Mouse (Mus musculus) c-Kit-positive CD71-positive TER-119-positive erythroid progenitor cells, embryonic 14.5 days (primary cell): Measurements from ENCODE around the gene Epha8.
A peak's percentile ranks its signal among the peaks of the same experiment; 100 is the strongest.

Experiments used
- DNase-seq: peaks from one replicate; pipeline ENCODE4 v3.0.0-alpha.2; 2013; ENCODE audit warnings: low spot score

Epha8 gene

GRCm38 (mm10) chr4:136907033-136907432, 49.6 kb downstream of the Epha8 start:
- DNase-seq: peak; percentile 56

DNA sequence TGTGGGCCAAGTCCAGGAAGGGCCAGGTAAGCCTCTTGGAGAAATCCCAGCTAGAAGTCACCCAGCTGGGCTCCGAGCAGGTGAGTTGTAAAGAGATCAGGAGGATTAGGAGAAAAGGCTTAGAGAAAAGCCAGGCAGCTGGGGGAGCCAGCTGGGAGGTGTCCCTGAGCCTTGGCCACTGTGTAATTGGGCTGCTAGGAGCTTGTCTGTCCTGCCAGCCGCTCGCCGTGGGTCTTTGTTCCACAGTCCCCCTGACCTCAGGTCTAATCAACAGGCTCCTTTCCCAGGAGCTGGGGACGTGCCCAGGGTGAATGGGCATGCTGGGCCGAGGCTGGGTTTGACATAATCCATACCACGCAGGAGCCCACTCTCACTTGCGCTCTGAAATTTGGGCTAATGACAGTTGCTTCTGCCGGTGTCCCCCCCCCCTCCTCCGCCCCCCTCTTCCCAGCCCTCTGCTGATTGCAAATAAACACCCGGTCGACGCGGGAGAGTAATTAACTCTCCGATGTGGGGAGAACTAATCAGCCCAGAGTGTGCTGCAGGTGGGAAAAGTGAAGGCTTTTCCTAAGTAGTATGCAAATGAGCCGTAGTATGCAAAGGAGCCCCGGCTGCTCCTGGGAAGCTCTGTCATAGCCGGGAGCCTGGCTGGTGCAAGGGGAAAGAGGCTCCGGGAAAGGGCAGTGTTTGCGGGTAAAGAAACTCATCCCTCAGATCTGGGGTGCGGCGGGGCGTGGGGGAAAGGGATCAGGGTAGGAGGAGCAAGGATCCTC, 51.7 kb downstream of the Epha8 start:
- no peak for DNase-seq

- DNase-seq: no peak
Measured at GRCm38 (mm10) chr4:136899154-136899553, 57.5 kb downstream of the Epha8 start.

DNA sequence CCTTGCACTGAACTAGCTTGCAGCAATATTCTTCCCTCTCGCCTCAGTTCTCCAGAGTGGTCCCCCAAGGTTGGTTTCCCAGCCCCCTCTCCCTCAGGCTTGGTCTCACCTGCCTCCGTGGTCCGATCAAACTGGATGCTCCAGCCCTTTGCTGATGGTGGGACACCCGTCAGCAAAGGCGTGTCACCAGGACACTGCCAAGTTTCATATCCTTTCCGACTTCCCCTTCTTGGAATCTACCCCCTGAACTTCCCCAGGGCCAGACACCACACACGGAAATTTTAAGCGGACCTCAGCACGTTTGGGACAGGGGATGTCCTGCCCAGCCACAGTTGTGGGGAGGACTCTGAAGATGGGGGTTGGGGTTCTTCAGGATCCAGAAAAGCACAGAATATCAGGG, 58.0 kb downstream of the Epha8 start, which contains the start of gene C1qa:
C1qa (minus strand) TSS at position 167 of the 400 bp plus-strand sequence.
- no peak for DNase-seq

GRCm38 (mm10) chr4:136898084-136898598, 58.5 kb downstream of the Epha8 start:
- DNase-seq: no peak

GRCm38 (mm10) chr4:136896461-136896860, 60.2 kb downstream of the Epha8 start:
- DNase-seq: no peak

DNA sequence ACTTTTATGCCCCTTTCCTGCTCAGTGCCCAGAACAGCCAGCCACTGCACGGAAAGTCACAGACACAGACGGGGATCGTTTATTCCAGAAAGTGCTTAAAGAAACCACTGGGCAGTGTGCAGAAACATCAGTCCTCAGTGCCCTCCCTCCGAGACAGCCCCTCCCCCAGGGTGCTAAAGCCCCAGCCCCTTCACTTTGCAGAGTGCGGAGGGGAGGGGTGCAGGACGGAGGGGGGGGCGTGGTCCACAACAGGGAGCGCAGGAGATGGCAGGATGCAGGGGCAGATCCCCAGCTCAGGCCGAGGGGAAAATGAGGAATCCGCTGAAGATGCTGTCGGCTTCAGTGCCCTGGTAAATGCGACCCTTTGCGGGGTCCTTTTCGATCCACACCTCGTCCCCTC, 60.8 kb downstream of the Epha8 start:
- DNase-seq: no peak

DNA sequence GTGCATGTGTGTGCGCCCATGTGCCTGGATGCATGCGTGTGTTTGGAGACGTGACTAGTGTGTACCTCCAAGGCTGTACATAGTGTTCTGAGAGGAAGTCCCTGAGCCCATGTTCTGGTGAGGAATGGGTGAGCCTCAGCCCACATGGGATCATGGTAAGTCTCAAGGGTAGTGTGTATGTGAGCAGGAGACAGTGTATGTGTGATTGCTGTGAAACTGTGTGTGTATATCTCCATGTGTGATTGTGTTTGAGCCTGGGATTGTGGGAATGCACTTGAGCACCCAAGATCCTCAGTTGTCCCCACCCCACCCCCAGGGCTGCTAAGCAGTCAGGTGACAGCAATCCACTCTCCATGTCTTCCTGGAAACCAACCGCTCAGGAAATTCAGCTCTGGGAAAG, 61.8 kb downstream of the Epha8 start:
- DNase-seq: no peak

DNA sequence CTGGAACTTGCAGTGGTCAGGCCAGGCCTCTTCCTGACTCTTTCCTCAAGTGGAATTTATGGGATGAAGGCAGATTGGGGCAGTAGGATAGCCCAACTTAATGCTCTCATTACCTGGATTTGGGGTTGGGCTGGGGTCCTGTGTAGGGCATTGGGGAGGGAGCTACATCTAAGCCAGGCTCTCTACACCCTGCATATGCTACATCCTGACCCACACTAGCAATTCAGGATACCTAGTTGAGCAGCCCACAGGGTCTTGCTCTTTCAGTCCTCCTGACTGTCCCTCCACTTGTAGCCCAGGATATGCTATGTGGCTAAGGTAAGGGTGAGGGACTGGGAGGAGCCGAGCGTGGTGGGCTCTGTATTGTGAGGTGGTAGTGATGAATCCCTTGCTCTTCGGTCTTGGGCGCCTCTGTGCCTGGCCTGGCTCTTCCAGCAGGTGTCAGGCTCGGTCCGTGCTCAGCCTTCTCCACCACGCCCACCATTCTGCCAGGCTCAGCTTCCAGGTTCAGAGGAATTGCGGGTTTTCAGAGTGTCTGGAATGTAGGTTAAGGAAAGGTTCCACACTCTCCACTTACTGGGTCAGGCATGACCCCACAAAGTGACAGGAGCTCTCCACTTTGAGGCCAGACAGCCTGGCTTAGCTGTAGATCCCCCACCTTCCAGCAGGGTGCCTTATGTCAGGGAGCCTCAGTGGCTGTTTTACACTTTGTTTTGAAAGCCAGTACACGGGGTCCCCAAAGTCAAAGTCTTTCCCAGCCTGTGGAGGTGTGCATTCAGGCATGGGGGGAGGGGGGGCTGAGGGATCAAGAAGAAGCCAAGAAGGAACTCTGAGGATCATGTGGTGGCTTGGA, 62.7 kb downstream of the Epha8 start:
- DNase-seq: no peak

DNA sequence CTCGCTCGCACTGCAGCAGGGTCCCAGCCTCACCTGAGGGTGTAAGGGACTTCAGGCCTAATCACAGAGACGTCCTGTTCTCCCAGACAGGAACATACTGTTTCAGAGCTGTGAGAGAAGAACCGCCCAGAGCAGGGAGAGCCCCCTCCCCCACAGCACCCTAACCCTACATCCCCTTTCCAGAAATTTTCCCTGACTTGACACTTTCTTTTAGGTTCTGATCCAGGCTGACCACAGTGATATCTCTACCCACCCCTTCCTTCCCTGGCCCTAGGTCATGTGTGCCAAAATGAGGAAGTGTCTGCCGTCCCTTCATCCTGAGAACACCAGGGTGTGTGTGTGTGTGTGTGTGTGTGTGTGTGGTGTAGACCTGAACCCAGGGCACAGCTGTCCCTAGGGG, 63.8 kb downstream of the Epha8 start, which contains the start of gene C1qc:
C1qc (minus strand) TSS at position 255 of the 400 bp plus-strand sequence.
- DNase-seq: no peak

GRCm38 (mm10) chr4:136892371-136892770, 64.2 kb downstream of the Epha8 start:
- no peak for DNase-seq

- DNase-seq: no peak
Measured at GRCm38 (mm10) chr4:136891115-136891514, 65.5 kb downstream of the Epha8 start.

GRCm38 (mm10) chr4:136889981-136890380, 66.6 kb downstream of the Epha8 start:
- no peak for DNase-seq

- no peak for DNase-seq
Measured at GRCm38 (mm10) chr4:136887714-136888113, 68.9 kb downstream of the Epha8 start.

DNA sequence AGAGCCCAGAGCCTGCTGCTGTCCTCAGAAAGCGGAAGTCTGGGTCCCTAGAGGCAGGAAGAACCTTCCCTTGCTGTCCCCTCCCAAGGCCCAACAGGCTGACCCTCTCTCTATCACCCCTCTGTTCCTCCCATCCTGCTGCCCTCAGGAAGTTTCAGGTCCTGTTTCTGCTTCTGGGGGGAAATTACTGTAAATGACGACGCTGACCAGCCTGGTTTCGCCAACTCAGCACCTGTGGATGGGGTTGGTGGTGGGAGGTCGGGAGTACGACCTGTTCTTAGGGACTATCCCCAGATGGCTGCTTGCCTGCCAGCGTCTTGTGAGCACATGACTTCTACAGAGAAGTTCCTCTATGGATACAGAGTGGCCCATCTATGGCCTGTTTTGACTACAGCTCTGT, 70.5 kb downstream of the Epha8 start, which contains the start of gene C1qb:
C1qb (minus strand) TSS at position 87 of the 400 bp plus-strand sequence.
- DNase-seq: no peak
